Mouse (Mus musculus) left cerebral cortex, postnatal 25 days (tissue): Measurements from ENCODE around the gene Tmem72. TPM values are rescaled to one million over a fixed set of nuclear protein-coding genes. Genes with fewer than 3 reads are reported as not detected.

Source experiments
- DNase-seq, 2 experiments: peaks; one replicate each; pipeline ENCODE4 v3.0.0; 2022; ENCODE audit warnings: low spot score in 2 of 2, mixed read lengths in 1 of 2
- intact Hi-C: fragments of 180-260 bp; cut with DNase I; formaldehyde crosslinking; loops from one replicate; pipeline ENCODE4 v1.15.1; 2025
- total RNA-seq, 2 experiments: library from RNA; stranded (reverse); gene quantifications; 2 replicates each; pipeline ENCODE4 v1.2.3; 2021

Gene Tmem72
- total RNA-seq: 1 to 10 TPM; 1.1 to 1.6 TPM

GRCm38 (mm10) chr6:116716666-116717065 is at the start of gene Tmem72:
Gene Tmem72 (minus strand): TSS chr6:116716913.
- no peak for DNase-seq
- intact Hi-C loops: no loop called here

DNA sequence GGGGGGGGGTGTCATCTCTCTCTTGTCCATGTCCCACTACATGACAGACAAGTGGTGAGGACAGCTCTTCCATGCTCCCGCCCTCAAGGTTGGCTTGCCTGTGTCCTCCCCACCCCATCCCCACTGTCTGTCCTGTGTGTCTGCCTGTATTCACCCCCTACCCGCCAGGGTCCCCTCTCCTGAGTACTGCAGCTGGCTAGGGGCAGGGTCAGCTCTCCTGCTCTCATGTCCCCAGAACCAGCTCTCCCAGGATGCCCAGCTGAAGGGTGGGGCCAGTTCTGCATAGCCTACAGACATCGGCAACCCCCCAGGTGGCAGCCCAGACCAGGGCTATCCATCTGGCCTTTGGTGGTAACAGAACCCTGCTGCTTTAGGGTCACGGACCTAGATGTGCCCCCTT is 47.8 kb upstream of the Tmem72 start:
- intact Hi-C loops: loop anchor here (10.0 kb wide), 1 partner anchor 110 kb away; the partner anchor contains the start of gene Depp1

DNA sequence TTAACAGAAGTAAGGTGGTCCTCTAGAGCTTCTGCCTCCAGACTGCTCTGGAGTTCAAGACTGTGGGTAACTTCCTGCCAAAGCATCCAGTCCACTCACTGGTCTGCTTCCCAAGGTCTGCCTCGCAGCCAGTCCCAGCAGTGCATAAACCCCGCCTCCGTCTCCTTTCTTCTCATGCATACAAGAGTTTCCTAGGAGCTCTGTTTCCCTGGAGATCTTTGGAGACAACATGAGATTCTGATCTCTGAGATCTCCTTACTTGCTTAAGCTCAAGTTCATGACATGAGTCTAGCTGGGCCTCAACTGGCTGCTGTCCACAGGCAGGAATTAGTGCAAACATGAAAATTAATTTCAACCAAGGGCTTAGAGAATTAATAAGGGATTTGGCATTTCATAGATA is 45.6 kb upstream of the Tmem72 start:
- no peak for DNase-seq
- intact Hi-C loops: loop anchor here (10.0 kb wide), 1 partner anchor 108 kb away; the partner anchor contains the start of gene Depp1

More for the DNA sequence above, 47.8 kb upstream of the Tmem72 start:
- DNase-seq: no peak

- DNase-seq: no peak
- intact Hi-C loops: loop anchor here (10.0 kb wide), 1 partner anchor 105 kb away; the partner anchor contains the start of gene Depp1
These were observed 43.5 kb upstream of the Tmem72 start for GRCm38 (mm10) chr6:116760181-116760580.

- intact Hi-C loops: no loop called here
- no peak for DNase-seq
These were observed 39.7 kb upstream of the Tmem72 start for GRCm38 (mm10) chr6:116756364-116756763.

DNA sequence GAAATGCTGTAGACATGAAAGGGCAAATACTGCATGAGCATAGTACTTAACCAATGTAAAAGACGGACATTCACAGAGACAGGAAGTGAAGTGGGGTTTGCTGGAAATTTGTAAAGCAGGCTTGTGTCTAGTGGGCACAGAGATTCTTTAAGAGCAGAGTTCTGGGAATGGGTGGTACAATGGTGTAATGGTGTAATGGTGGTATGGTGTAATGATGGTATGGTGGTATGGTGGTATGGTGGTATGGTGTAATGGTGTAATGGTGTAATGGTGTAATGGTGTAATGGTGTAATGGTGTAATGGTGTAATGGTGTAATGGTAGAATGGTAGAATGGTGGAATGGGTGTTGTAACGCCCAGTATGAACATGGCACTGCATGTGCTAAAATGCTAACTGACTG is 21.3 kb upstream of the Tmem72 start:
- DNase-seq: no peak
- intact Hi-C loops: no loop called here

DNA sequence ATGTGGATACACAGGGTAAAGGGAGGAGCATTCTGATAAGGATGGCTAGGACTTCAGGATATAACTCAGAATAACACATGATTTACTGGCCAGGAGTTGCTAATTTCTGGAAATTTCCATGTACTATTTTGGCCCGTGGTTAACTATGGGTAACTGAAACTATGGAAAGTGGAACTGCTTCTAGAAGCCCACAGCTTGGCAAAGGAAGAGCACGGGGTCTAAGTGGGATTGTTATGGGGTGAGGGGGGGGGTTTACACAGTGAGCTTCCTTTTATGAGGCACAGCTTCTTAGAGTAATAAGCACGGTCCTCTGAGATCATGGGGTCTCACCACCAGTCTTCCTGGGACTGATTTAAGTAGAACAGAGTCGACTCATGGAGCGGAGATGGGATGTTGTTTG is 18.6 kb upstream of the Tmem72 start:
- no peak for DNase-seq

DNA sequence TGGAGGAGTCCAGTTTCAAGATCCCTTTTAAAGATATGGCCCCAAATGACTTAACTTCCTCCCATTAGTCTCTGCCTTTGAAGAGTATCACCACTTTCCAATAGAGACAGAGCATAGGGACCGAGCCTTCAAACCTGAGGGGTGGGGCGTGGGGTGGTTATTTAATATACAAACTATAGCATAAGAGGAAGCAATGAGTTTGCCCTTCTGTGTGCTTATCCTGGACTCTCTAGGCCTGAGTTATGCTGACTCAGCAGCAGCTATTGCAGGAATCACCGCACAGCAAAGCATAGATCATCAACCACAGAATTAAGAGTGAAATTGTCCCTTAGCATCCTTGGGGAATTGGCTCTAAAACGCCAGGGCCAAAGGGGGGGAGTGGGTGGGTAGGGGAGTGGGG is 16.9 kb upstream of the Tmem72 start:
- intact Hi-C loops: no loop called here
- no peak for DNase-seq

More for the DNA sequence above, 18.6 kb upstream of the Tmem72 start:
- intact Hi-C loops: no loop called here

GRCm38 (mm10) chr6:116724489-116725160 is 7.9 kb upstream of the Tmem72 start:
- intact Hi-C loops: no loop called here
- DNase-seq: no peak

DNA sequence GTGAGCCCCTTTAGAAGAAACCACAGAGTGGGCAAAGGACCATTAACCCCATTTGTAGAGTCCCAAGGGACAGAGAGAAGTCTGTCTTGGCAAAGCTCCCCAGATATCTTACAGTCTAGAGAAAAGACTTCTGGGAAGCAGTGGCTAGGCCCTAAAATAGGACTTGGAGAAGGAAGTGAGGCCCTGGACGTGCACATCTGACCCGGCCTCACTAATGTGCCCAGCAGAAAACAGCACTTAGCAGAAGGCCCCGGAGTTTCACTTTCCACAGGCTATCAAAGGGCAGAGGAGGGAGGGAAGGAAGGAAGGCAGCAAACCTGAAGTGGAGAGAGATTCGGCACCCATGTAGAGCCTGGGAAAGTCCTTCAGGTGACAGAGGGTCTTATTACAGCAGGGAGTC is 2.2 kb upstream of the Tmem72 start:
- peak in 1 of 2 experiments; percentile 25 for DNase-seq
- intact Hi-C loops: no loop called here

DNA sequence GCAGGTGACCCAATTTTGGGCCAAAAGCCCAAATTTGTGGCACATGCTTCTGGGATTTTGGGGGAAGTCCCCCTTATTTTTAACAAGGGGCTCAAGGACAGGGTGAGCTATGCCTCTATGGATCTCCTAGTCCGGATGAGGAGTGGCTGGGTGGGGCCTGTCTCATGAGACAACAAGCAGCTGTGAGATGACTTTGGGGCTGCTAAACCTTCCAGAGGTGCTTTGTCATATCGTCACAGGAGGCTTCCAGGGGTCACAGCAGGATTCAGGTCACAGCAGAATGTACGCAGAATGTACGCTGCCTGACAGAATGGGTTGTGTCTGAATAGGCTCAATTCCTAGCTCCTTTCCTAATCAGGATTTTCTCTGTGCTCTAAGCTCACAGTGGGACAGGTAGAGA is 1.6 kb upstream of the Tmem72 start:
- DNase-seq: no peak
- intact Hi-C loops: no loop called here

DNA sequence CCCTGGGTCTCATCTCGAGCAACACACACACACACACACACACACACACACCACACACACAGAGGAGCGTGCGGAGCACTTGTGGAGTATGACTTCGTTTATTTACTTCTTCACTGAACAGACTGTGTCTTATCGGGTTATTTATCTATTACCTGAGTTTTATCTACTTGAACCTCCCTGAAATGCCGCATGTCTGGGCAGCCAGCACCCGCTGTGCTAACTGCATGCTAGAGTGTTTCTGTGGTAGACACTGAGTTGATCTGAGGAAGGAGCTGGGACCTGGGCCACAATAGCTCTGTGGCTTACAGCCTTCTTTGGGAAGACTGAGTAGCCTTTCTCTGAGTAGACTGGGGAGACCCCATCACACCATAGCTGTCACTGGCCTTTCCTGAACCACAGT is 1.1 kb upstream of the Tmem72 start:
- intact Hi-C loops: no loop called here
- no peak for DNase-seq

DNA sequence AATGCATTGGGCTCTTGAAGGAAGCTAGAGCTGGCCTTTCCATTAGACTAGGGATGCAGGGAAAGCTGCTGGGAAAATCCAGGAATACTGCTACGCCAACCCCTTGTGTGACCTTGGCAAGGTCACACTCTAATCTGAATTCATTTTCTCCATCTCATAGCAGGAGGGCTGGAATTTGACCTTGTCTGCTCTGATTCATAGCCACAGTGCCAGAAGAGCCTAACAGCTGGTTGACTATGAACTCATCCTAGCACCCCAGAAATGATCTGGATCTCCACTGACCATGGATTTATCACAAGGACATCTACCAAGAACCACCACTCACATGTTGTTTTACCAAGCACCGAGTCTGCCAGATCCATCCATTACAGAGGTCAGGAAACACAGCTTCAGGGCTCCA is 1.5 kb downstream of the Tmem72 start:
- no peak for DNase-seq
- intact Hi-C loops: no loop called here

DNA sequence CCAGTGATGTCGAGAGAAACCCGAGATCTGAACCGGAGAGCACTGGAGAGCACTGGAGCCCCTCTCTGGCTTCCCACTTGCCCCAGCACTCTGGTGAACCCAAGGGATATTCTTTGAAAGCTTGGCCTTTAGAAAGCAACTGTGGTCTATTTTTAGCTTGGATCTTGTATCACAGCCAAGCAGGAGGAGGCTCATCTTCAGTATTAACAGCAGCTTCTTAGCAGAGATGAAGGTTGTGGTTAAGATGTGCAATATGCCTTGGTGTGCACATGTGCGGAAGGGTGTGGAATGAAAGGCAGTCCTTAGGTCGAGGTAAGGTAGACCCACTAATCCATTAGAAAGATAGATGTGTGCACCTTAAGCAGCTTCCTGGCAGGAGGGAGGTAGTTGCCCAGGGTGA is 2.1 kb downstream of the Tmem72 start:
- peak in 1 of 2 experiments; percentile 38 for DNase-seq
- intact Hi-C loops: no loop called here

GRCm38 (mm10) chr6:116713966-116714365 is 2.7 kb downstream of the Tmem72 start:
- peak in 1 of 2 experiments; percentile 64 for DNase-seq
- intact Hi-C loops: no loop called here

- no peak for DNase-seq
- intact Hi-C loops: no loop called here
These were observed 4.2 kb downstream of the Tmem72 start for GRCm38 (mm10) chr6:116712503-116712902.

- intact Hi-C loops: no loop called here
- no peak for DNase-seq
These were observed 4.7 kb downstream of the Tmem72 start for GRCm38 (mm10) chr6:116712062-116712461.

- intact Hi-C loops: no loop called here
- DNase-seq: peak in 1 of 2 experiments; percentile 13
These were observed 12.4 kb downstream of the Tmem72 start for GRCm38 (mm10) chr6:116704320-116704719.

DNA sequence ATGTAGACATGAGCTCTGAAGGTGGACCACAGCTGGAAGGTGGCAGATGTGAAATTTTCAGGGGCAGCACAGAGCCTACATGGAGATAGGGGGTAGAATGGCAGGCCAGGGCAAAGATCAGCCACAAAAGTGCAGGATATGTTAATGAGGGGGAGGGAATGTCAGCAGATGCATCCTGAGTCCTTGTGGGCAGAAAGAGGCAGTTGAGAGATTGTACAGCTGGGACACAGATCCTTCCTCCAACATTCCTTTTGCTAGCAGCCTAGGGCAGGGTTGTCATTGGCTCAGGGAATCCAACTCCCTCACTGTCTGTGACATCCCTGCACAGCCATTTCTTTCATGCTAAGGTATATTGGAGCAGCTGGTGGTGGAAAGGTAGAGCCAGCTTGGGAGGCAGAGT is 15.9 kb downstream of the Tmem72 start:
- intact Hi-C loops: no loop called here
- DNase-seq: no peak

DNA sequence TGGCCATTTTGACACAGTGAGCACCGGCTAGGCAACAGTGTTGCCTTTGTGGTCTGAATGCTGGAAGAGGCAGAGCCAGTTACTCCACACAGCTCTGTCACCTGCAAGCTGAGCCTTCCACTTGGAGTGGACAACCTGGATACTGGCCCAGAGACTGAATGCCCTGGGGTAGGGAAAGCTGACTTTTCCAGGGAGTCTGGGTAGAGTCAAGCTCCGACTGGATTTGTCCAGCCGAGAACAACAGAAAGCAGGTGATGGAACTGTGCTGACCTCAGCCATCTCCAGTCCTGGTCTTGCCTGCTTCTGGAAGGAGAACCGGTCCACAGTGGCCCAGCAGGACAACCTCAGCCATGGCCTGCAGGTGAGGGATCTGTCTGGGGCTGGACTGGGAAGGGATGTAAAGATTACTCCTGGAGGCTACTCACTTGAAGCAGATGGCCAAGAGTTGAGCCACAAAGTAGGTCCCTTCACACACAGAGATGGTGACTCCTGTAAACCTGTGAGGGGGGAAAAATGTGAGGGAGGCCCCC is 18.8 kb downstream of the Tmem72 start:
- intact Hi-C loops: loop anchor here (1.0 kb wide), 1 partner anchor 44 kb away; no protein-coding TSS in a partner anchor
- DNase-seq: no peak

DNA sequence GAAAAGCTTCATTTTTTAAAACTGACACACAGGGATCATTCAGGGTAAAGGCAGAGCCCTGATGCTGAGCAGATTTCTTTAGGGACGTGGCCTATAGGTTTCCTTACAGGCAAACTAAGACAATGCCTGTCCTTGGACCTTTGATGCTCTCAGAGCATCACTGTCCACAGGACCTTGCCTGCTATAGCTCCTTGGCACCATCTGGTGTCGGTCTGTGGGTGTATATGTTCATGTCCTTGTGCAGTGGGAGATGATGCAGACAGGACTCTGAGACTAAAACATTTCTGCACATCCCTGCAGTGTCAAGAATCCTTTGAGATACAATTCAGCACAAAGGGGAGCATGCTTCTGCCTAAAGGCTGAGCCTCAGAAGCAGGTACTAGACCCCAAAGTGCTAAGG is 19.3 kb downstream of the Tmem72 start:
- no peak for DNase-seq
- intact Hi-C loops: loop anchor here (1.0 kb wide), 1 partner anchor 43 kb away; no protein-coding TSS in a partner anchor
